Mouse (Mus musculus) spleen, postnatal 0 days (tissue): ENCODE data around the gene Polr3f. TPM values are rescaled to one million over a fixed set of nuclear protein-coding genes. Genes with fewer than 3 reads are reported as not detected.

Experiments used
- polyA plus RNA-seq: library from polyadenylated mRNA; unstranded; fragments of >200 nt; fragmentation: Nextera tagmentation; extraction: Ambion mirVana; gene quantifications from 2 replicates; pipeline ENCODE4 v1.2.1, GENCODE M21; 2015

Polr3f gene
- polyA plus RNA-seq, result 10.1 and 12.9 TPM in 2 replicates

DNA sequence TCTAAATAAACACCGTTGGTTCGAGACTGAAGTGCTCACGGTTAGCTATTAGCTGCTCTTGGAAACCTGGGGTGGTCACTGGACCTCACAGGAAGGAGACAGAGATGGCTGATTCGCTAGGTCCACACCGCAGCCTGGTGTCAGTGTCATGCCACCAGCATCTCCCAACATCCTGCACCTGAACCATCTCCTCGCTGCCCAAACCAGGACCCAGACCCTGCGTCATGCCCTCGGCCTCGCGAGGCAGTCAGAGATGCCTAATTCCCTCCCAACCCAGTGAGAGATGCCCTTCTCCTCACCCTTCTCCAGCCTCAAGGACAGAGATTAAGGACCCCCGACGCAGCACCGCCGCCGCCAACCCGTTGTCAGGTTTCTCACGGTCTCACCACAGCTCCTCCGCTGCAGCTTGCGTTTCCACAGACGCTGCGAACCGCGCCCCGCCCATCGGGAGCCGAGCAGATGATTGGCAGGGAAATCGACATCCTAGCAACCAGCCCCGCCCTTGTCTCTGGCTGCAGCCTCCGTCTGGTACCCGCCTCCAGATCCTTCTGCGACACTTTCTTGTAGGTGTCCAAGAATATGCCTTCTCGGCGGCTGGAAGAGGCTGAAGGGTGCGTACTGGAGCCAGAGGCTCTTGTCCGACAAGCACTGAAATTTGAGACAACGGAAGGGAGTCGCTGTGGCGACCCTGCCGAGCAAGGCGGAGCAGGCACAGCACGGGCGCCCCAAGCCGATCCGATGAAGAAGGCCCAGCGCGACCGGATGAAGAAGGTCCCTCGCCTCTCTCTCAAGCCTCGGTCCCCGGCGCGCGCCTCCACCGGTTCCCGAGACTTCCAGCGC is at the start of gene Polr3f, which contains the start of gene Dzank1:
Polr3f (plus strand) TSS at position 738 of the 840 bp plus-strand sequence.
Dzank1 (minus strand) TSS at position 434 of the 840 bp plus-strand sequence.

DNA sequence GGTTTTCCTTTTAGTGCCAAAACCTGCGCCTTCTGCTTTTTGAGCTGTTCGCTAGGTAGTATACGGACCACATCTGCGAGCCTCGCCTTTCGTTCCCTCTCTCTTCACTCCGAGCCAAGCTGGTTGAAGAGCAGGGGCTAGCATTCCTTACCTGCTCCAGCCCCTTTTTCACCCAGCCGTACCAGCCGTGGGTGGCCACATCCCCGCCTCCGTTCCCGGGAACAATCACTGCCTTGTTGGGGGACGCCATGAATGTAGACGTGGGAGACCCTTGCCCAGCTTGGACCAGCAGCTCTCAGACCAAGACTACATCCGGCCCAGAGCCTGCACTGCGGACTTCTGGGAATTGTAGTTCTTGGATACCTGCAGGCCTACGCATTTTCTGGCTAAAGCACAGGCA is 23.0 kb downstream of the Polr3f start, which contains the start of gene Rbbp9:
Rbbp9 (minus strand) TSS at position 341 of the 400 bp plus-strand sequence.

DNA sequence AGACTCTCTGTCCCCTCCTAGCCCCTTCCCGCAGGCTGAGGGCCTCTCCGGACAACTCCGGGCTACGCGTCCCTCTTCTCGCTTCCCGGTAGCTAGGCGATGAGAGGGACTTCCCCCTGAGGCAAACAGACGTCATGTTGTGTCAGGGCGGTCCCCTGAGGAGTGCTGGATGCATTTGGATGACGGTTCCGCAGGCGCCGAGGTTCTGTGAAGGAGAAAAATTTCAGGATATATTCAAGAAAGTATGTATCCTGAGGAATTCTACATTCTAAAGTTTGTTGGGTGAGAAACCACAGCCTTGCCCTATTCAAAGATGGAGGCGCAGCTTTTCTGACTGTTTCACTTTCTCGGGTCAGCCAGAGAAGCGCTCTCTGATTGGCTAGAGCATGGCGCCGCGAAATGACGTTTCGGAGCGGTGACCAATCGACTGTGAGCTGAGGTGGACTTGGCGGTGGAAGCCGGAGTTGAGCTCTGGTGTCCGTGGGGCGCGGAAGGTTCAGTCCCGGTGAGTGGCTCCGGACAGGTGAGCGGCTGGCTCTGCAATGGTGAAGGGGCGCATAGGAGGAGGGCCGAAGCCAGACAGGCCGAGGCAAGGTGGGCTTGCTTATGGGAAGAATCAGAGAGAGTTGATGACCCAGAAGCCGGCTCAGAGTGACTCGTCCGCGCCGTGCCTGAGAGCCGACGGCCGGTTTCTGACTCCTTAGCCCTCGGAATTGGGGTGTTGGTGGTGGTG is 28.5 kb downstream of the Polr3f start, which contains the start of gene Sec23b:
Sec23b (plus strand) TSS at position 410 of the 733 bp plus-strand sequence.

Other genes starting within 250 kb of the Polr3f start
- gene Ovol2, start 195.6 kb upstream of the Polr3f start, polyA plus RNA-seq, result not detected in 2 replicates
- gene Kat14, start 158.7 kb upstream of the Polr3f start, polyA plus RNA-seq, result 19.0 and 21.0 TPM in 2 replicates
- 2.4 and 2.5 TPM in 2 replicates for gene Pet117, start 158.7 kb upstream of the Polr3f start, polyA plus RNA-seq
- gene Dzank1, start 304 bp upstream of the Polr3f start, polyA plus RNA-seq, result 0.07 and 0.42 TPM in 2 replicates
- gene Rbbp9, start 23.2 kb downstream of the Polr3f start, polyA plus RNA-seq, result 10.0 and 15.4 TPM in 2 replicates
- gene Sec23b, start 28.5 kb downstream of the Polr3f start, polyA plus RNA-seq, result 42.5 and 46.7 TPM in 2 replicates
- gene Smim26, start 66.3 kb downstream of the Polr3f start, polyA plus RNA-seq, result 35.4 and 39.8 TPM in 2 replicates
- gene Dtd1, start 72.2 kb downstream of the Polr3f start, polyA plus RNA-seq, result 34.3 and 38.6 TPM in 2 replicates